Mouse (Mus musculus): ENCODE measurements around the gene Tmem131. TPM values are rescaled to one million over a fixed set of nuclear protein-coding genes. Genes with fewer than 3 reads are reported as not detected.

Gene Tmem131
- polyA plus RNA-seq, 1 experiment: 12.2 TPM

- TF ChIP-seq POLR2AphosphoS2 (IDR thresholded peaks at IDR 0.05; ENCODE audit: insufficient read length, low read depth): no peak
- no peak for TF ChIP-seq POLR2A (IDR thresholded peaks at IDR 0.05; ENCODE audit: insufficient read length, low read depth)
- TF ChIP-seq TCF3 (IDR thresholded peaks at IDR 0.05; ENCODE audit: insufficient read length, low read depth): no peak
- no peak for TF ChIP-seq MYOD1 (IDR thresholded peaks at IDR 0.05; ENCODE audit: control insufficient read depth in 1 of 3, insufficient read length in 2 of 3, low read depth in 2 of 3)
- TF ChIP-seq TCF12 (IDR thresholded peaks at IDR 0.05; ENCODE audit: insufficient read depth, poor library complexity, severe bottlenecking): no peak
- TF ChIP-seq MYOG (IDR thresholded peaks at IDR 0.05; ENCODE audit: control insufficient read depth in 1 of 3, insufficient read depth in 1 of 3, insufficient read length in 2 of 3, low read depth in 2 of 3): no peak
- no peak for TF ChIP-seq MAX (IDR thresholded peaks at IDR 0.05; ENCODE audit: low read depth)
- TF ChIP-seq USF1 (IDR thresholded peaks at IDR 0.05; ENCODE audit: low read depth): no peak
- TF ChIP-seq SRF (IDR thresholded peaks at IDR 0.05; ENCODE audit: control insufficient read depth, insufficient read length, low read depth): no peak
- no peak overlapping the region for H3K4me3 ChIP-seq
- H3K27me3 ChIP-seq (ENCODE audit: control insufficient read depth, insufficient read depth, insufficient read length): peaks cover 6% of the 10 kb centered on the region
- no peak overlapping the region for H3ac ChIP-seq (ENCODE audit: control insufficient read depth, insufficient read length)
- H3K79me2 ChIP-seq (ENCODE audit: control insufficient read depth, insufficient read depth): no peaks in the 10 kb centered on the region
- no peaks in the 10 kb centered on the region for H3K36me3 ChIP-seq (ENCODE audit: control insufficient read depth, insufficient read depth)
- no peak overlapping the region for H3K4me2 ChIP-seq (ENCODE audit: low read depth)
These were observed 173.5 kb downstream of the Tmem131 start for GRCm38 (mm10) chr1:36769951-36770350.

DNA sequence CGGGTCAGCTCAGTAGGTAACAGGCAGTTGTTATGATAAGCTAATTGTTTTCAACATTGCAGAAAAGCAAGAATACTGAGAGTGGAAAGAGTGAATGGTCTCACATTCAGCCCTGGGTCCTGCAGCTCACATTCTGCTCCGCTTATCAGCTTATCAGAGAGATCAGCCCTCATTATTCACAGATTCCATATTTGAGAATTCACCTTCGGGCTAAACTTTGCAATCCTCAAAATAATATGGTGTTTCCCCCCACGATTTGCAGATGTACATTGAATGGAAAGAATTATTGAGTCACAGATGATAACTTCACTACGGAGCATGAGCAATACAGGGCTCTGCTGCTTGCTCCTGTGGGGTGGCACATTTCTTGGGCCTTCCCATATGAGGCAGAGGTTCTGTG, 174.7 kb downstream of the Tmem131 start:
- no peak overlapping the region for H3ac ChIP-seq (ENCODE audit: control insufficient read depth, insufficient read length)
- no peak overlapping the region for H3K4me3 ChIP-seq
- H3K36me3 ChIP-seq (ENCODE audit: control insufficient read depth, insufficient read depth): no peaks in the 10 kb centered on the region
- H3K4me2 ChIP-seq (ENCODE audit: low read depth): no peak overlapping the region
- TF ChIP-seq REST (IDR thresholded peaks at IDR 0.05; ENCODE audit: insufficient read depth, insufficient read length) (no peak), MYOD1 (IDR thresholded peaks at IDR 0.05; ENCODE audit: control insufficient read depth in 1 of 3, insufficient read length in 2 of 3, low read depth in 2 of 3) (no peak), TCF3 (IDR thresholded peaks at IDR 0.05; ENCODE audit: insufficient read length, low read depth) (no peak), MYOG (IDR thresholded peaks at IDR 0.05; ENCODE audit: control insufficient read depth in 1 of 3, insufficient read depth in 1 of 3, insufficient read length in 2 of 3, low read depth in 2 of 3) (no peak), POLR2AphosphoS2 (IDR thresholded peaks at IDR 0.05; ENCODE audit: insufficient read length, low read depth) (no peak), CEBPB (IDR thresholded peaks at IDR 0.05; ENCODE audit: insufficient read depth, poor library complexity, severe bottlenecking) (no peak), E2F4 (IDR thresholded peaks at IDR 0.05; ENCODE audit: insufficient read depth) (no peak), POLR2A (IDR thresholded peaks at IDR 0.05; ENCODE audit: insufficient read length, low read depth) (no peak), USF1 (IDR thresholded peaks at IDR 0.05; ENCODE audit: low read depth) (no peak), TCF12 (IDR thresholded peaks at IDR 0.05; ENCODE audit: insufficient read depth, poor library complexity, severe bottlenecking) (no peak), MAX (IDR thresholded peaks at IDR 0.05; ENCODE audit: low read depth) (no peak), SRF (IDR thresholded peaks at IDR 0.05; ENCODE audit: control insufficient read depth, insufficient read length, low read depth) (no peak)
- no peaks in the 10 kb centered on the region for H3K79me2 ChIP-seq (ENCODE audit: control insufficient read depth, insufficient read depth)
- peaks cover 14% of the 10 kb centered on the region for H3K27me3 ChIP-seq (ENCODE audit: control insufficient read depth, insufficient read depth, insufficient read length)

- no peak for TF ChIP-seq TCF3 (IDR thresholded peaks at IDR 0.05; ENCODE audit: insufficient read length, low read depth)
- no peak for TF ChIP-seq POLR2AphosphoS2 (IDR thresholded peaks at IDR 0.05; ENCODE audit: insufficient read length, low read depth)
- TF ChIP-seq TCF12 (IDR thresholded peaks at IDR 0.05; ENCODE audit: insufficient read depth, poor library complexity, severe bottlenecking): no peak
- no peak for TF ChIP-seq POLR2A (IDR thresholded peaks at IDR 0.05; ENCODE audit: insufficient read length, low read depth)
- no peak for TF ChIP-seq CEBPB (IDR thresholded peaks at IDR 0.05; ENCODE audit: insufficient read depth, poor library complexity, severe bottlenecking)
- H3K4me3 ChIP-seq: no peak overlapping the region
- peaks cover 24% of the 10 kb centered on the region for H3K27me3 ChIP-seq (ENCODE audit: control insufficient read depth, insufficient read depth, insufficient read length)
- H3K36me3 ChIP-seq (ENCODE audit: control insufficient read depth, insufficient read depth): no peaks in the 10 kb centered on the region
- H3K79me2 ChIP-seq (ENCODE audit: control insufficient read depth, insufficient read depth): no peaks in the 10 kb centered on the region
- H3ac ChIP-seq (ENCODE audit: control insufficient read depth, insufficient read length): no peak overlapping the region
- H3K4me2 ChIP-seq (ENCODE audit: low read depth): peak overlapping the region; percentile 53
These were observed 176.1 kb downstream of the Tmem131 start for GRCm38 (mm10) chr1:36767321-36767720.

DNA sequence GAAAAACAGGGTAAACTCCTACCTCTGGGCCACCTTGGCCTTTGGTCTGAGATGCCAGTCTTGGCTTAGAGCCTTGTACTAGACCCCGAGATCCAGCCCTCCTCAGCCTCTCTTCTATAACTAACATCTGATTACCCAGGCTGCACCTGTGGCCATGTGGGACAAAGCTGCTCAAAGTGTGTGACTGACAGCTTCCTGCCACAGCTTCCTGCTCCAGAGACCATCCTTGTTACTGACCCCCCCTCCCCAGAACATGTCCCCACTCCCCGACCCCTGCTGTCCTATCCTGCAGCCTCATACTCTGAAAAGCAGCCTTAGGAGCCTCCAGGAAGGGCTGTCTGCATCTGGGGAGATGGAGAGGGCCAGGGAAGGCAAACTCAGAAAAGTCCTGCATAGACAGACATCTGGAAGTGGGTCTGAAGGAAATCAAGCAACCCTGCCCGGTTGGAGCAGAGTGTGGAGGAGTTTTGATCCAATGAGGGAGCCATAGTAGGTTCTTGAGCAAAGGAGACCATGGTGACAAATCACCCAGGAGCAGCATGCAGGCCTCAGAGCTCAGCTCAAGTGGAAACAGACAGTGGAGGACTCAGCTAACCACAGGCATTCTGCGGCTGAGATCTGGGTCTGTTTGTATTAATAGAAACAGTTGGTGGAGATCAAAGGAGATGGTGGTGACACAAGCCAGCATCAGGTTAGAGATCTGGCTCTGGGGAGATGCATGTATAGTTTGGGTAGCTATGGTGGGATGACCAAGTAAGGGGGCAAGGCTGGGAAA, 176.8 kb downstream of the Tmem131 start:
- H3K4me2 ChIP-seq (ENCODE audit: low read depth): peak overlapping the region; percentile 9
- H3K4me3 ChIP-seq: no peak overlapping the region
- no peak overlapping the region for H3ac ChIP-seq (ENCODE audit: control insufficient read depth, insufficient read length)
- peaks cover 24% of the 10 kb centered on the region for H3K27me3 ChIP-seq (ENCODE audit: control insufficient read depth, insufficient read depth, insufficient read length)
- TF ChIP-seq E2F4 (IDR thresholded peaks at IDR 0.05; ENCODE audit: insufficient read depth) (no peak), USF1 (IDR thresholded peaks at IDR 0.05; ENCODE audit: low read depth) (no peak), MYOG (IDR thresholded peaks at IDR 0.05; ENCODE audit: control insufficient read depth in 1 of 3, insufficient read depth in 1 of 3, insufficient read length in 2 of 3, low read depth in 2 of 3) (peak in 1 of 3 experiments; percentile 17), TCF12 (IDR thresholded peaks at IDR 0.05; ENCODE audit: insufficient read depth, poor library complexity, severe bottlenecking) (no peak)
- H3K36me3 ChIP-seq (ENCODE audit: control insufficient read depth, insufficient read depth): no peaks in the 10 kb centered on the region
- H3K79me2 ChIP-seq (ENCODE audit: control insufficient read depth, insufficient read depth): no peaks in the 10 kb centered on the region

DNA sequence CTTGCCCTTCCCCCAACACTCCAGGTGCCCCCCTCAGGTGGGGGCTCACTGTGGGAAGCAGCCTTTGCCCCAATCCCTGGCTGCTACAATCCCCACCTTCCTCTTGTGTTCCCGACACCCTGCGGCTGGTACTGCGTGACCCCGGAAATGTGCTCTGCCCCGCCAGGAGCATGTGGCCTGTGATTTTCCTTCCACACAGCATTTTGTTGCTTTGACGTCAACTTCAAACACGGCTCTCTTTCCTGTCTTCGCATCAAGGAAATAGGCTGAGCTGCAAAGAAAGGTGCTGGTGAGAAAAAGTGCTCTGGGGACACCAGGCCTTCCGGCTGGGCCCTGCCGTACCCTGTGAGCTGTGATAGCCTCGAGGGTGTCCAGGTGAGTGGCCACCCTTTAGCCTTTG, 181.9 kb downstream of the Tmem131 start, which contains the start of gene Zap70:
Gene Zap70, plus strand, starts transcription at position 231 of the 400 bp plus-strand sequence.
- Histone ChIP-seq H3K27me3 (ENCODE audit: control insufficient read depth, insufficient read depth, insufficient read length) (peaks cover 27% of the 10 kb centered on the region), H3K4me2 (ENCODE audit: low read depth) (no peak within 1 kb of the TSS), H3ac (ENCODE audit: control insufficient read depth, insufficient read length) (no peak within 1 kb of the TSS), H3K36me3 (ENCODE audit: control insufficient read depth, insufficient read depth) (no peaks in the 10 kb centered on the region), H3K4me3 (no peak within 1 kb of the TSS), H3K79me2 (ENCODE audit: control insufficient read depth, insufficient read depth) (no peaks in the 10 kb centered on the region)
- no peak for TF ChIP-seq TCF12 (IDR thresholded peaks at IDR 0.05; ENCODE audit: insufficient read depth, poor library complexity, severe bottlenecking)
- no peak for TF ChIP-seq CEBPB (IDR thresholded peaks at IDR 0.05; ENCODE audit: insufficient read depth, poor library complexity, severe bottlenecking)
- no peak for TF ChIP-seq REST (IDR thresholded peaks at IDR 0.05; ENCODE audit: insufficient read depth, insufficient read length)
- no peak for TF ChIP-seq MYOG (IDR thresholded peaks at IDR 0.05; ENCODE audit: control insufficient read depth in 1 of 3, insufficient read depth in 1 of 3, insufficient read length in 2 of 3, low read depth in 2 of 3)
- TF ChIP-seq POLR2AphosphoS2 (IDR thresholded peaks at IDR 0.05; ENCODE audit: insufficient read length, low read depth): no peak
- TF ChIP-seq USF1 (IDR thresholded peaks at IDR 0.05; ENCODE audit: low read depth): no peak
- no peak for TF ChIP-seq E2F4 (IDR thresholded peaks at IDR 0.05; ENCODE audit: insufficient read depth)
- no peak for TF ChIP-seq POLR2A (IDR thresholded peaks at IDR 0.05; ENCODE audit: insufficient read length, low read depth)
- no peak for TF ChIP-seq MAX (IDR thresholded peaks at IDR 0.05; ENCODE audit: low read depth)
- TF ChIP-seq TCF3 (IDR thresholded peaks at IDR 0.05; ENCODE audit: insufficient read length, low read depth): no peak
- TF ChIP-seq SRF (IDR thresholded peaks at IDR 0.05; ENCODE audit: control insufficient read depth, insufficient read length, low read depth): no peak
- no peak for TF ChIP-seq MYOD1 (IDR thresholded peaks at IDR 0.05; ENCODE audit: control insufficient read depth in 1 of 3, insufficient read length in 2 of 3, low read depth in 2 of 3)

Data from myocyte (in vitro differentiated cells).